Mouse (Mus musculus) urinary bladder, postnatal 4 days (tissue): ENCODE data around the gene Gm17026.
A peak's percentile ranks its signal among the peaks of the same experiment; 100 is the strongest.
"Not testable (repeated sequence)": the region's sequence is repeated elsewhere in the genome, so short reads cannot be mapped to it uniquely, and the experiment has no call there.

Experiments used
- DNase-seq, 2 experiments: peaks; one replicate each; pipeline ENCODE4 v3.0.0; 2021 to 2022; ENCODE audit warnings: low spot score in 2 of 2

The Gm17026 gene

DNA sequence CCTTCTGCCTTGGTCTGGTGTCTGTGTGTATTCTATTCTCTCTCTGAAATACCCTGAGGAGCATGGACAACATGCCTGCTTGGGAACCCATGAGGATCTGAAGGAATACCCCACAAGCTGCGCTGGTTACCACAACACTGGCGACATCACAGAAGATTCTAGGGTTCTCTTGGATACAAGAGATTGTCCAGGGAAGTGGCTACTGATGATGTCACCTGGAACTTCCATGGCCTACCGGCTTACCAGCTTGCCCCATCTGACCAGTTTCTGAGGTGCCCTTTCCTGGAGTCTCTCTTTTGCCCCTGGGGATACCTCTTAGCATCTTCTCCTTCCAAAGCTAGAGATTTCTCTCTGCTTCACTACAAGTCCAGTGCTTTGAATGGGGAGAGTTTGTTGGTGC lies at the start of gene Gm17026:
TSS of gene Gm17026 (minus strand) at position 101 of the 400 bp plus-strand sequence.
- not testable (repeated sequence) for DNase-seq

DNA sequence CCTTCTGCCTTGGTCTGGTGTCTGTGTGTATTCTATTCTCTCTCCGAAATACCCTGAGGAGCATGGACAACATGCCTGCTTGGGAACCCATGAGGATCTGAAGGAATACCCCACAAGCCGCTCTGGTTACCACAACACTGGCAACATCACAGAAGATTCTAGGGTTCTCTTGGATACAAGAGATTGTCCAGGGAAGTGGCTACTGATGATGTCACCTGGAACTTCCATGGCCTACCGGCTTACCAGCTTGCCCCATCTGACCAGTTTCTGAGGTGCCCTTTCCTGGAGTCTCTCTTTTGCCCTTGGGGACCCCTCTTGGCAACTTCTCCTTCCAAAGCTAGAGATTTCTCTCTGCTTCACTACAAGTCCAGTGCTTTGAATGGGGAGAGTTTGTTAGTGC lies 37.4 kb upstream of the Gm17026 start, which contains the start of gene Gm9611:
TSS of gene Gm9611 (minus strand) at position 101 of the 400 bp plus-strand sequence.
- DNase-seq: not testable (repeated sequence)

DNA sequence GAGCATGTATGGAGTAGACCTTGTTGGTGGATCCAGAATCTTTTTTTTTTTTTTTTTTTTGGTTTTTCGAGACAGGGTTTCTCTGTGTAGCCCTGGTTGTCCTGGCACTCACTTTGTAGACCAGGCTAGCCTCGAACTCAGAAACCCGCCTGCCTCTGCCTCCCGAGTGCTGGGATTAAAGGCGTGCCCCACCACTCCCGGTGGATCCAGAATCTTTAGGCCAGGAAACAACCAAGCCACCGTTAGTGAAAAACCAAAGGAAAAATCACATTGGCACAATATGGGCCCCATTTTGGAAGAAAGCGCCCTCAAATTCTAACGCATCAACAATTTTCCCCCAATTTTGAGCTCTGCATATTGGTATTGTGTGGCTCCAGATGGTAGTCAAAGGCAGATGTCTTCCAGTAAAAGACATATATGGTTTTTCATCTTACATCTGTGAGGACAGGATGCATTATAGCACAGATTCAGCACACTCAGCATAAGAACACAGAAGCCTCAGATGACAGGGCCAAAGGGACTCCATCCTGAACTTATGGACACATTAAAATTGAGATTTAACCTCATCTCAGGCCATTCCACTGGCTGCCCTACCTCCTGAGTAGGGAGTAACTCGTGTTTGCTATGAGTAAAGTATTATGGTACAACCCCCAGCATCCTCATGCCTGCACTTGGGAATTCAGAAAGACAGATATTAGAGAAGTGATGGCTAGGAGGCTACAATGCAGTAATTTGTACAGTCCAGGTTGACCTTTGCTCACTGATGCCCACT lies 42.9 kb downstream of the Gm17026 start:
- peak; percentile 19 to 63 for DNase-seq
